Mouse (Mus musculus) midbrain, embryonic 10.5 days (tissue): ENCODE data around the gene Entpd5. TPM values are rescaled to one million over a fixed set of nuclear protein-coding genes. Genes with fewer than 3 reads are reported as not detected.
A peak's percentile ranks its signal among the peaks of the same experiment; 100 is the strongest.

ENCODE experiments used
- DNase-seq: peaks from one replicate; pipeline ENCODE4 v3.0.0-alpha.2; 2017; ENCODE audit warnings: low spot score
- H3K27ac ChIP-seq: fragments of 300-500 bp; sonication (generic); replicated peaks from 2 replicates; pipeline ENCODE4 v1.5.1; 2016; ENCODE audit warnings: mild to moderate bottlenecking
- H3K27me3 ChIP-seq: fragments of 300-500 bp; sonication (generic); 2 replicates; pipeline ENCODE4 v1.6.1; 2016; ENCODE audit warnings: low read depth, mild to moderate bottlenecking; ENCODE audit not compliant: poor library complexity, severe bottlenecking
- H3K36me3 ChIP-seq: fragments of 300-500 bp; sonication (generic); 2 replicates; pipeline ENCODE4 v1.6.1; 2016; ENCODE audit warnings: mild to moderate bottlenecking, moderate library complexity
- H3K4me1 ChIP-seq: fragments of 300-500 bp; sonication (generic); 2 replicates; pipeline ENCODE4 v1.6.1; 2016
- H3K4me3 ChIP-seq: fragments of 300-500 bp; sonication (generic); 2 replicates; pipeline ENCODE4 v1.5.1; 2016; ENCODE audit warnings: mild to moderate bottlenecking, moderate library complexity
- H3K9me3 ChIP-seq: fragments of 300-500 bp; sonication (generic); replicated peaks from 2 replicates; pipeline ENCODE4 v1.6.1; 2016; ENCODE audit warnings: mild to moderate bottlenecking
- WGBS: fragments of 180-500 bp; shearing (Covaris S2); methylation state at CpG from one replicate; pipeline ENCODE4 v1.1.7; 2016; 5-methylcytosine and 5-hydroxymethylcytosine counted together
- polyA plus RNA-seq: library from polyadenylated mRNA; unstranded; fragments of >200 nt; fragmentation: Nextera tagmentation; extraction: Ambion mirVana; gene quantifications from 2 replicates; pipeline ENCODE4 v1.2.1, GENCODE M21; 2016

The Entpd5 gene
- polyA plus RNA-seq, 1 experiment from 2014 or later: 8.0 TPM

DNA sequence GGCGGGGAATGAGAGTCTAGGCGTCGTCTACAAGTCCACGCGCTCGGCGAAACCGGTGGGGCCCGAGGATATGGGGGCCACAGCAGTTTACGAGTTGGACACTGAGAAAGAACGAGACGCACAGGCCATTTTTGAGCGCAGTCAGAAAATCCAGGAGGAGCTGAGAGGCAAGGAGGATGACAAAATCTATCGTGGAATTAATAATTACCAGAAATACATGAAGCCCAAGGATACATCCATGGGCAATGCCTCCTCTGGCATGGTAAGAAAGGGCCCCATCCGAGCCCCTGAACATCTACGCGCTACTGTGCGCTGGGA, 8.7 kb upstream of the Entpd5 start:
- Histone ChIP-seq H3K27ac (peak overlapping the region; percentile 86), H3K4me1 (peaks cover 9% of the 10 kb centered on the region), H3K27me3 (peaks cover 13% of the 10 kb centered on the region), H3K9me3 (0 out of 2 replicates have a peak, but pooled peaks cover 7% of the 10 kb centered on the region), H3K36me3 (peaks cover 8% of the 10 kb centered on the region; the same call in 1 of the 2 replicates), H3K4me3 (peak overlapping the region; percentile 64)
- no peak for DNase-seq
- WGBS: 38% methylated on average over 18 of the region's 18 CpGs

DNA sequence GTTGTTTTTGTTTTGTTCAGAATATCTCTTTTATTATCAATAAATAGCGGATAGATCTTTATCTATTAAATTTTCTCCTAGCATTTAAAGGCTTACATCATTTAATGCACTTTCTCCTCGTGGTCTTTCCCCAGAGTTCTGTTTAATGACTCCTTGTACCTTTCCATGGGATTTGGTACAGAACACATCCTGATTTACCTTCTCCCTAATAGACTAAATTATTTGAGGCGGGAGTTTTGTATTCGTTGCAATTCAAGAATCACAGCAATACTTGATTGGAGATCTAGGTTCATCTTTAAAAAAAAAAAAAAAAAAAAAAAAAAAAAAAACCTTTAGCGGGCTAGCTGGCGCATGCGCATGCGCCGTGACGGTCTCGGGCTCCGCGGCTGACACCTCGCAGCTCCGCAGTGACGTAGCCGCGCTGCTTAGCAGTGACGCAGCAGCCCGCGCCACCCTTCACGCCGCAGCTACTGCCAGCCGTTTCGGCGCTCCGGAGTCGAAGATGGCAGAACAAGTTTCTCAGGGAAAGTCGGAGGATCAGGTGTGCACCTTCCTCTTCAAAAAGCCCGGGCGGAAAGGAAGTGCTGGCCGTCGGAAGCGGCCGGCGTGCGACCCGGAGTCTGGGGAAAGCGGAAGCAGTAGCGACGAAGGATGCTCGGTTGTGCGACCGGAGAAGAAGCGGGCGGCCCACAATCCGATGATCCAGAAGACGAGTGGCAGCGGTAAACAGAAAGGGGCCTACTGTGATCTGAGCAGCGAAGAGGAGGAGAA, 8.2 kb upstream of the Entpd5 start, which contains the start of gene Rnf113a2:
Rnf113a2 (plus strand) TSS at position 363 of the 771 bp plus-strand sequence.
- WGBS: 3% methylated on average over 50 of the region's 50 CpGs
- peaks cover 8% of the 10 kb centered on the region; the same call in 1 of the 2 replicates for H3K36me3 ChIP-seq
- peaks cover 9% of the 10 kb centered on the region for H3K4me1 ChIP-seq
- DNase-seq: peak; percentile 82
- H3K27ac ChIP-seq: peak within 1 kb of the TSS; percentile 86
- 0 out of 2 replicates have a peak, but pooled peaks cover 7% of the 10 kb centered on the region for H3K9me3 ChIP-seq
- peaks cover 13% of the 10 kb centered on the region for H3K27me3 ChIP-seq
- H3K4me3 ChIP-seq: peak within 1 kb of the TSS; percentile 64

DNA sequence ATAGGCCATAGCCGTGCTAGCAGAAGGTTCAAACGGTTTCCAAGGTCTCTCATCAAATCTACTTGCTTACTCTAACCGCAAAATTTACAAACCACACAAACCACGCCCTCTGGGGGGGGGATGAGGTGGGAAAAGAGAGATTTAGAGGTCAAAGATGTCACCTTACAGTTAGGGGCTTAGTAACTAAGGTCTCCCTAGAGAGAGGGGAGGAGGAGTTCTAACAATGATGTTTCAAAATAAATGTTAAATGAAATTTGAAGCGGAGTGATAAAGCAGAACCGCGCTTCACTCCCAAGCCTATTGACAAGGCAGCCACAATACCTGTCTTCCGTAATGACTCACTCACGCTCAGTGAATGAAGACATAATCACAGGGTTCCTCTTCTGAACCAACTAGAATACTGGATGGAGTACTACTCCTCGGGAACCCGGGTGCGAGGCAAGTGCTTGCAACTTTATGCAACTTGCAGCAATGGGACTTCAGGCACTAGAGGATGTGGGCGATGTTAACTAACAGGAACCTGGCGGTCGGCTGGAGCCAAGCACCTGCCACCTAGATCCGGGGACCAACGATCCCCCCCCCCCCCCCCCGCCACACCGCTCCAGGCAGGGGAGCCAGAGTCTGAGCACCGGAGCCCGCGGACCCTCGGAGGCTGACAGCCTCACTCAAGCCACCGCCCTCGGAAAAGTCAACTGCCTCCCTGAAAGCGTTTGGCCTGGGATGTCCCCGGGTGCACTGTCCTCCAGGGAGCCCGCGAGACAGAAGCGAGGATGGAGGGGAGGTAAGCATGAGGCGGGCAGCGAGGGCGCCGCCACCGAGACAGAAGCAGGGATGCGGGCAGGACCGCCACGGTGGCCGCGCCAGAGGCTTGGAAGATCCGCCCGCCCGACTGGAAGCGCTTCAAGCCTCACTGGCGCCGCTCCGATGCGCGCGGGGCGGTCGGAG, 683 bp downstream of the Entpd5 start:
- peak overlapping the region; percentile 90 for H3K27ac ChIP-seq
- no peak for DNase-seq
- WGBS: 2% methylated on average over 49 of the region's 52 CpGs
- H3K36me3 ChIP-seq: no peaks in the 10 kb centered on the region
- peaks cover 17% of the 10 kb centered on the region for H3K27me3 ChIP-seq
- peak overlapping the region; percentile 85 for H3K4me3 ChIP-seq
- no peaks in the 10 kb centered on the region for H3K9me3 ChIP-seq
- peaks cover 16% of the 10 kb centered on the region for H3K4me1 ChIP-seq

- 63% methylated on average over 4 of the region's 4 CpGs for WGBS
- Histone ChIP-seq H3K27me3 (peaks cover 17% of the 10 kb centered on the region), H3K4me3 (no peak overlapping the region), H3K36me3 (no peaks in the 10 kb centered on the region), H3K9me3 (no peaks in the 10 kb centered on the region), H3K27ac (no peak overlapping the region), H3K4me1 (peaks cover 16% of the 10 kb centered on the region)
- no peak for DNase-seq
Observed at GRCm38 (mm10) chr12:84407259-84407658, 1.6 kb downstream of the Entpd5 start.

DNA sequence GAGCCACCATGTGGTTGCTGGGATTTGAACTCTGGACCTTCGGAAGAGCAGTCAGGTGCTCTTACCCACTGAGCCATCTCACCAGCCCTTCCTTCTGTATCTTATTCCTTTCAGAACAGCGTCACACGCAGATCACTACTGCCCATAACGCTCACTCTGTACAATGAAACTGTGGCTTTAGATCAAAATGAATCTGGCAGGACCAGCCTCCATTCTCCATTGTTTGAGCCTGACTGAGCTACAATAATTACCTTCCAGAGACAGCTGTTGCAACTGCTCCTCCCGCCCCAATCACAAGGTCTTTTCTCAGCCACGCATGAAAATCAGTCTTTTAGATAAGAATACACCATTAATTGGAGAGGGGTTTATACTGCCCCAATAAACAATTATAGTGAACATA, 4.3 kb downstream of the Entpd5 start:
- H3K27ac ChIP-seq: no peak overlapping the region
- DNase-seq: no peak
- H3K27me3 ChIP-seq: peaks cover 7% of the 10 kb centered on the region
- H3K9me3 ChIP-seq: no peaks in the 10 kb centered on the region
- H3K4me3 ChIP-seq: no peak overlapping the region
- peaks cover 16% of the 10 kb centered on the region for H3K4me1 ChIP-seq
- WGBS: 90% methylated on average over 6 of the region's 6 CpGs
- H3K36me3 ChIP-seq: no peaks in the 10 kb centered on the region

DNA sequence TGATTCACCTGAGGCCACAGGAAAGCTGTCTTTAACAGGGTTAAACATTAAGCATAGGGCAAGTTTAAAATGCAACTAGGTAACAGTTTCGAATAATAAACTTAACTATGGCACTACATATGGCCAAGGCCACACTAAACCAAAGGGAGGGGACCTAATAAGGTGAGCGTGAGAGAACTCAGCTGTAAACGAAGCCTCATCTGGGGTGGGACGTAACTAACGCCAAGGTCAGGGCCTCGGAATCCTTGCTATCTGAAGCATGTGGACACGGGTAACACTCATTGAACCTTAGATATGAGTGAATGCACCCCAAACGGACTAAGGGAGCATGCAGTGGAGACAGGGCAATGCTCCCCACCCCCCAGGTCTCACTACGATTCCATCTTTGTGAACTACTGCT, 5.9 kb downstream of the Entpd5 start:
- H3K9me3 ChIP-seq: no peaks in the 10 kb centered on the region
- DNase-seq: no peak
- WGBS: 83% methylated on average over 9 of the region's 9 CpGs

DNA sequence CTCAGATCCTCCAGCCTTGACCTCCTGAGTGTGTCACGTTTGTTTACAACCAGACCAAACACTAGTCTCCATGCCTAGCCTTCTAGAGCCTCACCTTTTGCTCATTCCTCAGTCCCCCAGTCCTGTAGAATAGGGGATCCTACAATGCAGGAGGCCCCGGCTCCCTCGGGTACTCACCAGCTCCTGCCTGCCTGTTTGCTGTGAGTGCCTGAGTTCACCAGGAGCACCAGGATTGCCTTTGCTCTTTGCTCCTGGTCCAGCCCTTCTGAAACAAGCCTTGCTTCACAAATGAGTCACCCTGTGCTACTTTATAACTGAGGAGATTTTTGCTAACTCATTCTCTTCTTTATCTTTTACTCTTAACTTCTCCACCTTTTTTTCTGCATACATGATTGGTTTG, 8.2 kb downstream of the Entpd5 start:
- H3K9me3 ChIP-seq: no peaks in the 10 kb centered on the region
- no peaks in the 10 kb centered on the region for H3K36me3 ChIP-seq
- H3K4me3 ChIP-seq: no peak overlapping the region
- 76% methylated on average over 3 of the region's 3 CpGs for WGBS
- no peak for DNase-seq
- no peaks in the 10 kb centered on the region for H3K27me3 ChIP-seq
- no peak overlapping the region for H3K27ac ChIP-seq
- no peaks in the 10 kb centered on the region for H3K4me1 ChIP-seq

More for the DNA sequence above, 5.9 kb downstream of the Entpd5 start:
- Histone ChIP-seq H3K36me3 (no peaks in the 10 kb centered on the region), H3K4me3 (no peak overlapping the region), H3K27ac (no peak overlapping the region), H3K4me1 (peaks cover 4% of the 10 kb centered on the region), H3K27me3 (peaks cover 3% of the 10 kb centered on the region)

DNA sequence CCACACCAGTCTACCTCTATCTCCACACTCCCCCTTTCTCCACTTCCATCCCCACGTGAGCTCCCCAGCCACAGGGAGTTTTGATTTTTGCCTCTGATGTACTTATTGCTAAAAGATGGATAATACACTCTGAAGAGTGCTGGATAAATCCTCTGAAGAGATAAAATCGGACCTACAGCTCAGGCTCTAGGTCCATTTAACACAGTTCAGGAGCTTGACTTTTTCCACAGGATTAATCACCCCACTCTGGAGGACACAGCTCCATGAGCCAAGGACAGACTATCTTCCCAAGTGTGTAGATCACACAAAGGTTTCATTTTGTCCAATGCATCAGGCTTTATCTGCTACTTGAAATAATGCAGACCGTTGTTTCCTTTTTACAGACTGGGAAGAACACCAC, 8.8 kb downstream of the Entpd5 start:
- no peaks in the 10 kb centered on the region for H3K4me1 ChIP-seq
- no peaks in the 10 kb centered on the region for H3K27me3 ChIP-seq
- no peaks in the 10 kb centered on the region for H3K36me3 ChIP-seq
- H3K9me3 ChIP-seq: no peaks in the 10 kb centered on the region
- DNase-seq: no peak
- no peak overlapping the region for H3K4me3 ChIP-seq
- no peak overlapping the region for H3K27ac ChIP-seq
- WGBS: 90% methylated on average over 3 of the region's 3 CpGs

- H3K27ac ChIP-seq: no peak overlapping the region
- no peaks in the 10 kb centered on the region for H3K4me1 ChIP-seq
- 85% methylated on average over 9 of the region's 9 CpGs for WGBS
- H3K9me3 ChIP-seq: no peaks in the 10 kb centered on the region
- no peak for DNase-seq
- no peaks in the 10 kb centered on the region for H3K27me3 ChIP-seq
- no peak overlapping the region for H3K4me3 ChIP-seq
- no peaks in the 10 kb centered on the region for H3K36me3 ChIP-seq
Observed at GRCm38 (mm10) chr12:84399663-84400062, 9.2 kb downstream of the Entpd5 start.

GRCm38 (mm10) chr12:84399135-84399534, 9.7 kb downstream of the Entpd5 start:
- Histone ChIP-seq H3K27me3 (no peaks in the 10 kb centered on the region), H3K27ac (no peak overlapping the region), H3K9me3 (no peaks in the 10 kb centered on the region), H3K4me1 (no peaks in the 10 kb centered on the region), H3K4me3 (no peak overlapping the region), H3K36me3 (no peaks in the 10 kb centered on the region)
- no peak for DNase-seq
- WGBS: 84% methylated on average over 9 of the region's 9 CpGs

DNA sequence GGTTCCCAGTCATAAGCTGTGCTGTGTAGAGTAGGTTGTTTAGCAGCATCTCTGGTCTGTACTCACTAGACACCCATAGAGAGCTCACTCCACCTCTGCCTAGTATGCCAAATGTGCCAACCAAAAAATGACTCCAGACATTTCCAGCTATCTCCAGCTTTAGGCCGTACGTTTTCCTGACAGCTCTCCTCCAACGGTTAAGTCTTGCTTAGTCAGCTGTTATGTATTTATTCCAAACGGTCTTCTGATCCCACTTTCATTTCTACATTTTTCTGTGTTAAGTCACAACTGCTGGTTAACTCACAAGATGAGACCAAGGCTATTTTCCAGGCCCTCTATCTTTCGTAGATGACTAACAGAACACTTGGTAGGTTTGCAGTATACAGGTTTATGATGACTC, 10.2 kb downstream of the Entpd5 start:
- H3K9me3 ChIP-seq: no peaks in the 10 kb centered on the region
- WGBS: 89% methylated on average over 5 of the region's 5 CpGs
- DNase-seq: no peak

DNA sequence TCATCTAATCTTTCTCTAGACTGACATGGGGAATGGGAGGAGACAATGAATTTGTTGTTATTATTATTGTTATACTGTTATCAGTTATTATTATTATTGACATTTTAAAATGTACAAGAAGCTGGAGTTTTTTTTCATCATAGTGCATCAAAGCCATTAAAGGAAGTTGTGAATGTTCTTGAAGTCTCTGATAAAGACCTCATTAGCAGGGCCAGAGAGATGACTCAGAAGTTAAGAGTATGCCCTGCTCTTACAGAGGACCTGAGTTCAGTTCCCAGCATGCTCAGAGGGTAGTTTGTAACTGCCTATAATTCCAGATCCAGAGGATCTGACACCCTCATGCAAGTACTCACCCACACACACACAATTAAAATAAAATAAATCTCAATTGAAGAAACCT, 11.1 kb downstream of the Entpd5 start:
- no peaks in the 10 kb centered on the region for H3K9me3 ChIP-seq
- H3K27me3 ChIP-seq: no peaks in the 10 kb centered on the region
- no peak for DNase-seq
- H3K4me1 ChIP-seq: no peaks in the 10 kb centered on the region
- H3K4me3 ChIP-seq: no peak overlapping the region
- no peak overlapping the region for H3K27ac ChIP-seq
- no peaks in the 10 kb centered on the region for H3K36me3 ChIP-seq

More for the DNA sequence above, 10.2 kb downstream of the Entpd5 start:
- no peaks in the 10 kb centered on the region for H3K36me3 ChIP-seq
- no peak overlapping the region for H3K27ac ChIP-seq
- H3K4me1 ChIP-seq: no peaks in the 10 kb centered on the region
- no peaks in the 10 kb centered on the region for H3K27me3 ChIP-seq
- H3K4me3 ChIP-seq: no peak overlapping the region
